Mouse (Mus musculus): ENCODE measurements around the gene Bmp6.
A peak's percentile ranks its signal among the peaks of the same experiment; 100 is the strongest.

Bmp6 gene

DNA sequence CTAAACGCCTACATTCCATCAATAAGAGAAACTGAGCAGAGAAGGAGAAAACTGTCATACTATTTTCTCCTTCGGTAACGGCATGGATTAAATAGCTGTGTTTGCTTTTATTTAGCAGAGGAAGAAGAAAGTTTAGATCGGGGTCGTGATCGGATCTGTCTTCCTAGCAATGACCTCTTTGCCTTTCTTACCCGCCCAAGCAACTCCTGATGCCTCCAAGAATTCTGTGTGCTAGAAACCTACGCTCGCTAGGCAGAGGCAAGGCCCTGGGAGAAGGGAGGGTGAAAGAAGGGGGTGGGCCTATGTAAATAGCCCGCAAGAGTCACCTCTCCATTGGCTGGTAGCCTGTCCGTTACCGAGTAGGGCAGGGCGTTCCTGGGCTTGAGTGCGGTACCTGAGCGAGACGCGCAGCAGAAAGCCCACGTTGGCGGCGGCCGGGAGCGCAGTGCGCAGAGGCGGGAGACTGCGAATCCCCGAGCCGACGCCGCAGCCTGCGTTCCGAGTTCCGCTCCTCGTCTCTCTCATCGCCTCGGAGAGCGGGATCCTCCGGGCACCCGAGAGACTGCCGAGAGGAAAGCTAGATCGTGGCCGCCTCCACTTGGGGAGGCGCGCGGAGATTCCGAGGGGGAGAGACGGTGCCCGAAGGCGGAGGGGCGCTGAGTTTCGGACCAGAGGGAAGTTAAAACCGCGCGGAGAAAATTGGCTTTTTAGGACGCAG, at the start of gene Bmp6:
Gene Bmp6, plus strand, starts transcription at position 395 of the 718 bp plus-strand sequence.
- peak; percentile 74 for DNase-seq (ENCODE audit: low read depth, low spot score)

DNA sequence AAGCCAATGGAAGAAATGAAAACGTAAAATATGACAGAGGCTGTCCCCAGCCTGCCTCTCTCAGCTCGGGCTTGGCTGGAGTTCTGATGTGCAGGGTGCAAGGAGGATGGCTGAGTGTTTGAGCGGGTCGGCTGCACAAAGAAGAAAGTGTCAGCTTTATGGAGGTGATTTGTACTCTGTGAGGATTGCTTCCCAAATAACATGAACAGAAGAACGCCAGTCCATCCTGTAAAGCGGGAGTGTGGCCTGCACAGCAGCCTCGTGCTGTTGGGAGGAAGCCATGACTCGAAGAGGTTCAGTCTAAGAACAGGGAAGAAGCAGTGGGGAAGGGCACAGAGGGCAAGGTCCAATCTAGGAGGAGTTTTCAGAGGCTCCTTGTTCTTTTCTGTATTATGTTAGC, 48.7 kb upstream of the Bmp6 start:
- no peak for DNase-seq (ENCODE audit: low read depth, low spot score)

DNA sequence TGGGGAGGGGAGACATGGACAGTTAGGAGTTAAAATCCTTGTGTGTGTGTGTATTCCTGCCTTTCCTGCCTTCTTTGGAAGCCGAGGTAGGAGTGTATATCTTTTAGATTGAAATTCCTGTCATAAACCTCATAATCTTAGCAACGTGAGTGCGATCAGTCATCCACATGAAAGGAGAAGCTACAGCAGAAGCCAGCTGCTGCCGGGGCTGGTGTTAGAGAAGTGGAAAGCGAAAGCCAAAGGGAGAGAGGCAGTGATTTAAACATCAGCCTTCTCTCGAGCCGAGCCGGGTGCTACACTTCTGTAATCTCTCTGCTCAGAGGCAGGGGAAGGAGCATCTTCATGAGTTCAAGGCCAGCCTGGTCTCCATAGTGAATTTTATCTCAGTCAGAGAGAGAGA, 48.3 kb upstream of the Bmp6 start:
- no peak for DNase-seq (ENCODE audit: low read depth, low spot score)

DNA sequence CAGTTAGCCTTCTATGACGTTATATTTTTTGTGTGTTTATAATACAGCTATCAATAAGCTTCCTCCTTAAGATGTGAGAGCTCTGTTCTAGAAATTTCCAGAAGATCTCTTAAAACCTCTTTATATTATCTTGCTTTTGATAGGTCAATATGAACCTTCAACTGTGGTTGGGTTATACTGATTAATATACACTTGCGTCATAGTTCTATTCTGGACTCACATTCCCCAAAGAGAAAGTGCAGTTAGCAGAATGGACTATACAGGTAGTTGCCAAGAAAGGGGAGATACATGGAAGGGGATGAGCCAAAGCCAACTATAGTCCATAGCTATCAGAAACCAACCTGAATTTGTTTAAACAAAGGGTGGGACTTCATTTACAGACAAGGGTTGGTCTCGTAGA, 33.8 kb upstream of the Bmp6 start:
- no peak for DNase-seq (ENCODE audit: low read depth, low spot score)

DNA sequence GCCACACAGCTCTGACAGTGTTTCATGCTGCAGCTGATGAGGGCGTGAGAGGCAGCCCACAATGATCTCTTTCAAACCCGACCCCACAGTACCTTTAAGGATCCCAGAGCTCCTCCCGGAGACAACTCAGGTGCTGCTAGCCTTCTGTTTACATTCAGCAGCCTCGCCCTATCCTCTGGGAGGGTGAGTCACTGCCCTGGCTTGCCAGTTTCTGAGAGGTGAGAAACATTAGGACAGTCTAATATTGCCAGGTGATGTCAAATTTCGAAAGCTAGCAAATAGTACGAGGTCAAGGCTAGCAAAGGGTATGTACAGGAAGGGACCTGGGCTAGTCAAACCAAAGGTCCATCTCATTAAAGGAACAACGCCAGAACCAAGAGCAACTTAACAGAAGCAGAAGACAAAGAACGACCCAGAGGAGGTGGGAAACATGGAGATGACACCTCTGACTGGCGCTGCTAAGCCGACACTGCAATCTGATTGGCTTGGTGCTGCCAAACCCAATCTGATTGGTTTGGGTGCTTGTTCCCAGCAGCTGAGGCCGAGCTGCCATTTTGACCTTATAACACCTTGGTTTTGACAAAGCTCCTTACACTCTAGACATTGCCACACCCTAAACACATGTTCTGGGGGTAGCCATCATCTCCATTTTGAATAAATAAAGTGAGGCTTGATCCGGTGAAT, 32.4 kb upstream of the Bmp6 start:
- no peak for DNase-seq (ENCODE audit: low read depth, low spot score)

DNA sequence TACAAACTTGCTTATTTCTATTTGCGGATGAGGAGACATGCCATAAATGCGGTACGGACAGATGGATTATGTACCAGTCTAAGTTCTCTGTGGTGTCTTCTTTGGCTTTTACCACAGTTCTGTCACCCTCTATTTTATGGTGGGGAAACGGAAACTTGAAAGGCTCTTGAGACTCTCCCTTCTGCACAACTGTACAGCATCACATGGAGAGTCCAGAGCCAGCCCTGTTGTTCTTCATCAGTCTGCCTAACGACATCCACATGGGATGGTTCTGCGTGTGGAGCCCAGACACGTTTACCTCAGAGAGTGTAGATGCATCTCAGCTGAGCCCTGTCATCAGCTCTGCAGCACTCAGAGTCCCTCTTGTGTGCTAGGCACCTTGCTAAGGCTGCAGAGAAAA, 30.3 kb upstream of the Bmp6 start:
- no peak for DNase-seq (ENCODE audit: low read depth, low spot score)

DNA sequence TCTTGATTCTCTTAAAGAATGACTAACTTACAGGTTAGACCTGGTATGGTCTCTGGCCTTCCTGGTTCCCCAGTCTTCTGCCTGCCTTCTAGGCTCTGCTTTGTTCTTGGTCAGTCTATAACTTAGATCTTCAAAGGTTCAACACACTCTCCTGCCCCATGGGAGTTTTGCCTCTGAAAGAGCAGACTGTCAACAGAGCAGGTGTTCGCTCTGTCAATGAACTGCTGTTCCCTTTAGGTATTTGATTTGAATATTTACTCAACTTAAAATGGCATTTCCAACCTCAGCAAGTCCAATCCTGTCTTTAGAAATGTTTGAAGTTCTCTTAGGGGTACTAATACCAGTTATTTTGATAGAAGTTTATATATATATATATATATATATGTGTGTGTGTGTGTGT, 26.5 kb upstream of the Bmp6 start:
- DNase-seq (ENCODE audit: low read depth, low spot score) = no peak

DNA sequence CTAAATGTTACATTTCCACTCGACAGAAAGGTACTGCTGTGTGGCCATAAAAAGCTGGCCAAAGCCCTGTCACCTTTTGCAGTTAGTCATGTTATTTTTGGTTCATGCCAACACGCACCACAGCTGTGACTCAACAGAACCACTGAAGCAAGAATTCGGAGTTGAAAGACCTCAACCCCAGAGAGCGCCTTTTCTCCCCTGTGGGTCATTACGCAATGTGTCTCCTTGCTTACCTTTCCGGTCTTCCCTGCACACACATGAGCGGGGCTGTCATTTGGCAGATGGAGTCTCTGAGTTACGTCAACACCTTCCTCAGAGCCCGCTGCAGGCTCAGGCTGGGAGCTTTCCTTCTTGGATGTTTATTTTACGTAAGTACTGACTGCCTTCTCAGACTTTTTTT, 24.6 kb upstream of the Bmp6 start:
- no peak for DNase-seq (ENCODE audit: low read depth, low spot score)

DNA sequence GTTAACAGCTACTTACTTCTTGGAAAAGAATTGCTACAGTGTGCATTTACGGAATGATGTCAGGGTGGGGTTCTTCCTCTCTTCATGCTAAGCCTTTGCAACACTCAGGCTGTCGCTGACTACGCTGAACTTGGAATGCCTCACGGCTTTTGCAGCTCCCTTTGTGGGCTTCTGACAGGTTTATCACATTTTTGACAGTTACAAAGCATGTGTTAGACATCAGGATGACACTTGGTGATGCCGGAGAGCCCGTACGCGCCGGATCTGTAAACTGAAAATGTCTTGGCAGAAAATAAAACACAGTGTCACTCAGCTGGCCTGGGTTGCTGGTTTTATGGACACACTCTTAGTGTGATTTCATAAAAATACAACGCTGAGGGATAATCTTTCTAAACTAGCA, 20.5 kb upstream of the Bmp6 start:
- no peak for DNase-seq (ENCODE audit: low read depth, low spot score)

DNA sequence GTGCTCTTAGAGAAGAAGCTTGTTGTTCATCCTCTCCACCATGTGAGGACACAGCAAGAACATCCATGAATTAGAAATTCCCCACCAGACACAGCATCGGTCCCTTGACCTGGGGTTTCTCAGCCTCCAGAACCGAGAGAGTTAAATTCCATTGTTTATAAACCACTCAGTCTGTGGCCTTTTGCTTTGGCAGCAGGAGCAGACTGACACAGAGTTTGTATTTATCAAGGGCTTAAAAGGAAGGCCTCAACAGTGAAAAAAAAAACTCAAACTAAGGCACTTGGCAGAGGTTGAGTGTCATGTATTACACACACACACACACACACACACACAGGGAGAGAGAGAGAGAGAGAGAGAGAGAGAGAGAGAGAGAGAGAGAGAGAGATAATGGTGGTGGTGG, 17.5 kb upstream of the Bmp6 start:
- DNase-seq (ENCODE audit: low read depth, low spot score) = no peak

DNA sequence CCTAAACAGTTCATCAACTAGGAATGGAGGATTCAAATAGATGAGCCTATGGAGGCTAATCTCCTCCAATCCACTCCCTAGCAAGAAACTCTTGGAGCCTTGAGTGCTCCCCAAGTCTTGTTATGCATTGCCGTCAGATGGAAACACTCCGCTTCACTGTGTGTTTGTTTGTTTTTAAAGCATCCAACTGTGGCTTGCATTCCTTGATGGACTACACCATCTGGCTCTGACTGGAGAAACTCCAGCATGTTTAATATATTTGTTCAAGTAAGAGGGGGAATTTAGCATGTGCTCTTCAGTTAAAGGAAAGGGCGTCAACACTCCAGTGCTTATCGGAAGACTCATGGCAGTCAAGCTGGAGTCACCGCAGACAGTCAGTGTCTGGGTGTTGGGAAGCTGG, 11.4 kb upstream of the Bmp6 start:
- no peak for DNase-seq (ENCODE audit: low read depth, low spot score)

DNA sequence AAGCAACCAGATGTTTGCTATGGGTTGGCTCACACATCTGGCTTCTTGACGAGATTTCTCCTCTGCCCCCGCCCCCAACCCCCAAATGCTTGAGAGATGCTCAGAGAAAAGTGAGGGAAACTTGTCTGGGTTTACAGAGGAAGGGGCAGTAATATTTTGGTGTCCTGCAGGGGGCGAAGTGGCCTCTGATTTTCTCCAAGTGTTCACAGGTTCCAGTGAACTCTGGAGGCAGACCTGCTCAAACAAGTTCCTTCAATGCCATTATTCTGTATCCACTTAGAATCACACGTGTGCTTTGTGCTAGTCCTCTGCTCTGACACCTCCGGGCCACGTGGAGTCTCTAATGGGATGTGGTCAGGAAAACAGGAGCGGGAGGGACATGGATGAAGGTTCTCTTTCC, 2.3 kb upstream of the Bmp6 start:
- no peak for DNase-seq (ENCODE audit: low read depth, low spot score)

DNA sequence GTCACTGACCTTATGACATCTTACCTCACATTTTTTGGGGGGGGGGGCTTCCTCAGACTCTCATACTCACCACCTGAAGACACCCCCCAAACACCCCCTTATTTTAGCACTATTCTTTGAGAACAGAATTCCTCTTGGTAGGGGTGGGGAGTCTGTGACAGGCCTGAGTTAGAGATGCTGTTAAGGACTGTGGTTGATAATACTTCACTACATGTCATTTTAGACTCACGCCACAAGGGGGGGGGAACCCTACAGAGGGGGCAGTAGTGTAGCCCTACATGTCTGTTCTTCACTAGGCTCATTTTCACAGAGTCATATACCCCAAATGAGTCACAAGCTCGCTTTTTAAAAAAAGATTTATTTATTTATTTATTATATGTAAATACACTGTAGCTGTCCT, 1.7 kb upstream of the Bmp6 start:
- no peak for DNase-seq (ENCODE audit: low read depth, low spot score)

DNA sequence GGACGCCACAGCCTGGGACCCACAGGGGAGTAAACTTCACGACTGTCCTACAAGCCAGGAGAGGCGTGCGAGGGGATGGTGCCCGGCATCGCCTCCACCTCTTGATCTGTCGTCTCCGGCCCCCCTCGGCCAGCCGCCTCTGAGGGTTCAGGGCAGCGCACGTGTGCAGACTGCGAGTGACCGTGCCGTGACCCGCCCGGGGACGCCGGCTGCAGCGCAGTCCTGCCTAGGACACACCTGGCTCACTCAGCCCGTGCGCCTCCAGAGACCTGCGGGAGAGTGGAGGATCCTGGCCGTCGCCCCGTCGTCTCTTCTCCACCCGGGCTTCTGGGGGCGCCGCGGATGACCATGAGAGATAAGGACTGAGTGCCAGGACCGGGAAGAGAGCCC, 519 bp downstream of the Bmp6 start:
- no peak for DNase-seq (ENCODE audit: low read depth, low spot score)

DNA sequence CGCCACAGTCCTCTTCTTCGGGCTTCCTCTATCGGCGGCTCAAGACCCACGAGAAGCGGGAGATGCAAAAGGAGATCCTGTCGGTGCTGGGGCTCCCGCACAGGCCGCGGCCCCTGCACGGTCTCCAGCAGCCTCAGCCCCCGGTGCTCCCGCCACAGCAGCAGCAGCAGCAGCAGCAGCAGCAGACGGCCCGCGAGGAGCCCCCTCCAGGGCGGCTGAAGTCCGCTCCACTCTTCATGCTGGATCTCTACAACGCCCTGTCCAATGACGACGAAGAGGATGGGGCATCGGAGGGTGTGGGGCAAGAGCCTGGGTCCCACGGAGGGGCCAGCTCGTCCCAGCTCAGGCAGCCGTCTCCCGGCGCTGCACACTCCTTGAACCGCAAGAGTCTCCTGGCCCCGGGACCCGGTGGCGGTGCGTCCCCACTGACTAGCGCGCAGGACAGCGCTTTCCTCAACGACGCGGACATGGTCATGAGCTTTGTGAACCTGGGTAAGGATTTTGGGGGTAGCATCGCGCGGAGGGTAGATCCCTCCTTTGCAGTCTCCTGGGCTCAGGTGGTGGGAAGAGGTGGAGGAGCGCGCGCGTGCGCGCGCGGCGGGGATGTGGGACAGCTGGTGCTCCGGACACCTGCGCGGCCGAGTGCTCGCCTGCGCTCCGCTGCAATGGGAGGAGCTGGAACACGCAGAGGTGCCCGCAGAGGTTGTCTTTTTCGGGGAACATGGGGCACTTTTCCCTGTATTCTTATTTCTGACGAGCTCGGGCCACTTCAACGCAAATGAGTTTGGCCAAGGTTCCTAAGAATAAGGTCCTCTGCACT, 1.4 kb downstream of the Bmp6 start:
- no peak for DNase-seq (ENCODE audit: low read depth, low spot score)

DNA sequence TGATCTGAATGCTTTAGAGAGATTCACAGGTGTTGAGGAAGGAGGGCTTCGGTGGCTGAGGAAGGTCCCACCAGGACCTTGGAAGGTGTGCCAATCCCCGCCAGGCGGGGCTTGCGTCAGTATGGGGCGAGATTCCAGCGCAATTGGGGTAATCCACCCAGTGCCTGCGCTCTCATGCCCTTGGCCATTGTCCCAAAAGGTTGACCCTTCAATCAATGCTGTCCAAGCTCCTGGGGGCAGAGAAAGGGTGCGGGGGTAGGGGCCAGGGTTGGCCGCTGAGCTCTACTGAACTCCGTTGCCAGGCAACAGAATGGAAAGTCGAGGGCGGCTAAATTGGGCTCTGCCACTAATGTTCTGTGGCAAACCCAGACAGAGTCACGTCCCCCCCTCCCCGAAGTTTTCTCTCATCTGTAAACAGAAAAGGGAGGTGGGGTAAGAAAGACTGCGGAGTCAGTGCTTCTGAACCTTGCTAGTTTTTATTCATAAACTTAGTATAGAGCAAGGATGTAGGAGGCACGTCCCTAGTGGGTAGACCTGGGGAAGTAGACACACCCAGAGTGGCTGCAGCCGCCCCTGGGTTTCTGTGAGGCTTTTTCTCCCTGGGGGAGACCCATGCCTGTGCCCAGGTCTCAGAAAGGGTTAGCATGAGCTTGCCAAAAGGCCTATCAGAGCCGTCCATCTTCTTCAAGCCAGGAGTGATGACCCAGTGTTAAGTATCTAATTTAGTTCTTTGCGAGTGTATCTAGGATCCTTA, 2.3 kb downstream of the Bmp6 start:
- no peak for DNase-seq (ENCODE audit: low read depth, low spot score)

DNA sequence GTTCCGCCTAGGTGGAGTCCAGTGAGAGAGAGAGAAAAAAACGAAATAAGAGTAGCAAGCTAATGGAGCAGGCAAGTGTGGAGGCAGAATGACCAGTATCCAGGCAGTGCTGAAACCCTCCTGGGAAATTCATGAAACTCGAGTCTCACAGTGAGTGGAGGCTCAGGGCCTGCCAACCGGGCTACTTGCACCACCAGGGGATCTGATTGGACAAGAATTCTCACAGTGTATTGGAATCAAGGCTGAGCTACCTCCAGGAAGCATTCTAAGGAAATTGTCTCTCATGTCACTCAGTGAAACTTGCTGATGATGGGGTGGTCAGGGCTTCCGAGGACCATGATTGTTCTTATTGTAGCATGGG, 2.8 kb downstream of the Bmp6 start:
- DNase-seq (ENCODE audit: low read depth, low spot score) = no peak

DNA sequence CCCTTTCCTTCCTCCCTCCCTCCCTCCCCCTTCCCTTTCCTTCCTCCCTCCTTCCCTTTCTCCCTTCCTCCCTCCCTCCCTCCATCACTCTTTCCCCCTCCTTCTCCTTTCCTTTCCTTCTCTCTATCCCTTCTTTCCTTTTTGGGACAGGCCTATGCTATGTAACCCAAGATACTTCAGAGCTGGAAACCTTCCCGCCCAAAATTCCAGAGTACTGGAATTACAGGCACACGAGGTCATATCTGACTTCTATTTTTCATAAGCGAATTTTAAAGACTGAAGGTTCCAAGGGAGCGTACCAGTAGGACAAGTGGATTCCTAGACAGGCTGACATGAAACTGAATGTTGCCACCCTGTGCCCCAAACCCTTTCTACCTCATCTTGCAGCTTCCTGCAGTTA, 4.1 kb downstream of the Bmp6 start:
- no peak for DNase-seq (ENCODE audit: low read depth, low spot score)

DNA sequence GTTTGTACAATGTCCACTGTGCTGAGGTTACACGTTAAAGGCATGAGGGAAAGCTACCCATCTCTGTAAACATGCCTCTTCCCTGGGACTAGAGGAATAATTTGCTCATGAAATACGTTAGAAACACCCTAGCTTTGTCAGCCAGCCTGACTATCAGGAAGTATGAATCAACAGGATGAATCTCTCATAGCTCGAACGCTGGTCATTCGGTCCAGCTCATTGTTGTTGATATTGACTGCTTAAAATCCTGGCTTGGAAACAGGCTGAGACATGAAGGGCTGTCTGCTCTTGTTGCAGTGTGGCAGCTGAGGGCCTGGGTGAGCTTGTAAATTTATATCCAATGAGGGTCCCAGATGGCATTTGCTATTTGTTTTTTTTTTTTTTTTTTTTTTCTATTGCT, 4.9 kb downstream of the Bmp6 start:
- no peak for DNase-seq (ENCODE audit: low read depth, low spot score)

DNA sequence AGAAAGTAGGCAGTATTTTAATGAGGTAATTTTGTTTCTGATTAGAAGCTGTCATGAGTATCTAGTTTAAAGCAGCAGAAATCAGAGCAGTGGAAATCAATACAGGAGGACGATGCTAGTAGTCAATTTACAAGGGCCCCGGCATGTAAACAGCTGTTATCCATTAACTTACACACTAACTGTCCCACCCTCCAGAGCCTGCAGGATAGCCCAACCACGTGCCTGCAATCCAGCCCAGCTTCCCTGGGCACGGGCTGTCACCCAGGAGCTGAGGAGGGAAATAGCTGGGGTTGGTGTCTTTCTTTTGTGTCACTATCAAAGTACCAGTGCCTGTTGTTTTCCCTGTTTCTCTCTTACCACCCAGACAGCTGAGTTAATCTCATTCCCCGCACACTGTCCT, 7.1 kb downstream of the Bmp6 start:
- DNase-seq (ENCODE audit: low read depth, low spot score) = no peak

DNA sequence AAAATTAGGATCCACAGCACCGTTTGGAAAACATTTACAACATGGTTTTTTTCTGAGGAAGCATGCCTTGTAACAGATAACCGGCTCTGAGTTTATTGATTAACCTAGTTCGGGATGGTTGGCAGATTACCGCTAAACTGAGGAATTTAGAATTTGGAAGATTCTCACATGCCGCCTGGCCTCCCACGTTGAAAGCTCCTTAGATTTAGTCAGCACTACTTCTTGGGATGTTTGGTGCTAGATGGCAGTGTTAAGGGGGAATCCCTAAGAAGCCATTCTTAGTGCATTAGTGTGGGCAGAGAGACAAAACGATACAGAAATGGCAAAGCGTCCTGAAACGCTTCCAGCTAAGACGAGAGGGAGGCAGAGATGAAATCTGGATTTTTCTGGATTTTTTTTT, 8.1 kb downstream of the Bmp6 start:
- DNase-seq (ENCODE audit: low read depth, low spot score) = no peak
